Mouse (Mus musculus): ENCODE results near the gene Gm48551. TPM values are rescaled to one million over a fixed set of nuclear protein-coding genes. Genes with fewer than 3 reads are reported as not detected.

Gene Gm48551
- polyA plus RNA-seq, 1 experiment from 2014 or later = 4.1 TPM

GRCm38 (mm10) chr10:81416581-81417226, 32.4 kb downstream of the Gm48551 start:
- Histone ChIP-seq H3K27ac (peak overlapping the region; percentile 84), H3K36me3 (0 out of 2 replicates have a peak, but pooled peaks cover 12% of the 10 kb centered on the region), H3K9me3 (no peaks in the 10 kb centered on the region), H3K9ac (peak overlapping the region; percentile 34), H3K27me3 (no peaks in the 10 kb centered on the region), H3K4me2 (replicated peaks) (peak overlapping the region; percentile 55), H3K4me1 (peaks cover 66% of the 10 kb centered on the region), H3K4me3 (peak overlapping the region; percentile 28)
- 3% methylated on average over 22 of the region's 26 CpGs for WGBS
- ATAC-seq (ENCODE audit: insufficient number of reproducible peaks, insufficient read depth, low FRiP score, low TSS enrichment) = peak; percentile 53

GRCm38 (mm10) chr10:81417227-81418215, 33.3 kb downstream of the Gm48551 start:
- 0 out of 2 replicates have a peak, but pooled peaks cover 12% of the 10 kb centered on the region for H3K36me3 ChIP-seq
- H3K4me2 ChIP-seq (replicated peaks) = peak overlapping the region; percentile 55
- no peak for ATAC-seq (ENCODE audit: insufficient number of reproducible peaks, insufficient read depth, low FRiP score, low TSS enrichment)
- H3K27me3 ChIP-seq = no peaks in the 10 kb centered on the region
- H3K4me3 ChIP-seq = peak overlapping the region; percentile 28
- H3K9me3 ChIP-seq = no peaks in the 10 kb centered on the region
- H3K4me1 ChIP-seq = peaks cover 58% of the 10 kb centered on the region
- H3K9ac ChIP-seq = peak overlapping the region; percentile 34
- WGBS = 43% methylated on average over 12 of the region's 12 CpGs
- peak overlapping the region; percentile 84 for H3K27ac ChIP-seq

- Histone ChIP-seq H3K9ac (0 out of 2 replicates have a peak overlapping the region, but pooled peaks have one; percentile 6), H3K4me3 (no peak overlapping the region), H3K9me3 (no peaks in the 10 kb centered on the region), H3K36me3 (0 out of 2 replicates have a peak, but pooled peaks cover 12% of the 10 kb centered on the region), H3K27me3 (0 out of 2 replicates have a peak, but pooled peaks cover under 1% of the 10 kb centered on the region), H3K4me1 (peaks cover 49% of the 10 kb centered on the region), H3K27ac (no peak overlapping the region), H3K4me2 (replicated peaks) (no peak overlapping the region)
- no peak for ATAC-seq (ENCODE audit: insufficient number of reproducible peaks, insufficient read depth, low FRiP score, low TSS enrichment)
- WGBS = 43% methylated on average over 11 of the region's 11 CpGs
Measured at GRCm38 (mm10) chr10:81418216-81419070, 34.2 kb downstream of the Gm48551 start.

GRCm38 (mm10) chr10:81419111-81419928, 35.1 kb downstream of the Gm48551 start:
- Histone ChIP-seq H3K36me3 (0 out of 2 replicates have a peak, but pooled peaks cover 12% of the 10 kb centered on the region), H3K4me3 (no peak overlapping the region), H3K27me3 (peaks cover 7% of the 10 kb centered on the region; the same call in 1 of the 2 replicates), H3K4me1 (peaks cover 45% of the 10 kb centered on the region), H3K27ac (no peak overlapping the region), H3K4me2 (replicated peaks) (no peak overlapping the region), H3K9ac (no peak overlapping the region), H3K9me3 (no peaks in the 10 kb centered on the region)
- WGBS = 89% methylated on average over 10 of the region's 10 CpGs
- no peak for ATAC-seq (ENCODE audit: insufficient number of reproducible peaks, insufficient read depth, low FRiP score, low TSS enrichment)

GRCm38 (mm10) chr10:81420191-81420767, 36.0 kb downstream of the Gm48551 start:
- no peaks in the 10 kb centered on the region for H3K9me3 ChIP-seq
- H3K4me2 ChIP-seq (replicated peaks) = no peak overlapping the region
- H3K27ac ChIP-seq = no peak overlapping the region
- H3K4me3 ChIP-seq = no peak overlapping the region
- 0 out of 2 replicates have a peak, but pooled peaks have one; percentile 2 for ATAC-seq (ENCODE audit: insufficient number of reproducible peaks, insufficient read depth, low FRiP score, low TSS enrichment)
- no peak overlapping the region for H3K9ac ChIP-seq
- peaks cover 15% of the 10 kb centered on the region for H3K27me3 ChIP-seq
- 0 out of 2 replicates have a peak, but pooled peaks cover 12% of the 10 kb centered on the region for H3K36me3 ChIP-seq
- WGBS = 87% methylated on average over 40 of the region's 40 CpGs
- H3K4me1 ChIP-seq = peaks cover 45% of the 10 kb centered on the region

GRCm38 (mm10) chr10:81421041-81421796, 37.0 kb downstream of the Gm48551 start:
- Histone ChIP-seq H3K36me3 (0 out of 2 replicates have a peak, but pooled peaks cover 12% of the 10 kb centered on the region), H3K4me3 (no peak overlapping the region), H3K4me2 (replicated peaks) (no peak overlapping the region), H3K9me3 (no peaks in the 10 kb centered on the region), H3K27me3 (peaks cover 23% of the 10 kb centered on the region), H3K9ac (no peak overlapping the region), H3K27ac (no peak overlapping the region), H3K4me1 (peaks cover 45% of the 10 kb centered on the region)
- WGBS = 75% methylated on average over 4 of the region's 4 CpGs
- no peak for ATAC-seq (ENCODE audit: insufficient number of reproducible peaks, insufficient read depth, low FRiP score, low TSS enrichment)

GRCm38 (mm10) chr10:81421797-81422100, 37.5 kb downstream of the Gm48551 start:
- no peak overlapping the region for H3K27ac ChIP-seq
- H3K9ac ChIP-seq = no peak overlapping the region
- H3K4me2 ChIP-seq (replicated peaks) = no peak overlapping the region
- H3K9me3 ChIP-seq = no peaks in the 10 kb centered on the region
- ATAC-seq (ENCODE audit: insufficient number of reproducible peaks, insufficient read depth, low FRiP score, low TSS enrichment) = no peak
- H3K27me3 ChIP-seq = peaks cover 29% of the 10 kb centered on the region
- 71% methylated on average over 5 of the region's 5 CpGs for WGBS
- no peak overlapping the region for H3K4me3 ChIP-seq
- 0 out of 2 replicates have a peak, but pooled peaks cover 12% of the 10 kb centered on the region for H3K36me3 ChIP-seq
- H3K4me1 ChIP-seq = peaks cover 46% of the 10 kb centered on the region

- 71% methylated on average over 6 of the region's 6 CpGs for WGBS
- Histone ChIP-seq H3K36me3 (0 out of 2 replicates have a peak, but pooled peaks cover 12% of the 10 kb centered on the region), H3K4me2 (replicated peaks) (no peak overlapping the region), H3K9me3 (no peaks in the 10 kb centered on the region), H3K4me3 (no peak overlapping the region), H3K27me3 (peaks cover 33% of the 10 kb centered on the region), H3K9ac (no peak overlapping the region), H3K4me1 (peaks cover 46% of the 10 kb centered on the region), H3K27ac (no peak overlapping the region)
- no peak for ATAC-seq (ENCODE audit: insufficient number of reproducible peaks, insufficient read depth, low FRiP score, low TSS enrichment)
Measured at GRCm38 (mm10) chr10:81422191-81422590, 37.9 kb downstream of the Gm48551 start.

GRCm38 (mm10) chr10:81422661-81423217, 38.5 kb downstream of the Gm48551 start:
- ATAC-seq (ENCODE audit: insufficient number of reproducible peaks, insufficient read depth, low FRiP score, low TSS enrichment) = no peak
- Histone ChIP-seq H3K4me3 (no peak overlapping the region), H3K9ac (no peak overlapping the region), H3K4me2 (replicated peaks) (no peak overlapping the region), H3K36me3 (0 out of 2 replicates have a peak, but pooled peaks cover 12% of the 10 kb centered on the region), H3K4me1 (peaks cover 43% of the 10 kb centered on the region), H3K9me3 (no peaks in the 10 kb centered on the region), H3K27me3 (peaks cover 39% of the 10 kb centered on the region), H3K27ac (no peak overlapping the region)
- WGBS = 79% methylated on average over 3 of the region's 3 CpGs
